Mouse (Mus musculus) forelimb bud, embryonic 11.5 days (tissue): ENCODE measurements around the gene Alkbh4.
"Not testable (repeated sequence)": the region's sequence is repeated elsewhere in the genome, so short reads cannot be mapped to it uniquely, and the experiment has no call there.

ENCODE experiments used
- DNase-seq: peaks from one replicate; pipeline ENCODE4 v3.0.0-alpha.2; 2012; ENCODE audit warnings: low read depth, low spot score

Alkbh4 gene

DNA sequence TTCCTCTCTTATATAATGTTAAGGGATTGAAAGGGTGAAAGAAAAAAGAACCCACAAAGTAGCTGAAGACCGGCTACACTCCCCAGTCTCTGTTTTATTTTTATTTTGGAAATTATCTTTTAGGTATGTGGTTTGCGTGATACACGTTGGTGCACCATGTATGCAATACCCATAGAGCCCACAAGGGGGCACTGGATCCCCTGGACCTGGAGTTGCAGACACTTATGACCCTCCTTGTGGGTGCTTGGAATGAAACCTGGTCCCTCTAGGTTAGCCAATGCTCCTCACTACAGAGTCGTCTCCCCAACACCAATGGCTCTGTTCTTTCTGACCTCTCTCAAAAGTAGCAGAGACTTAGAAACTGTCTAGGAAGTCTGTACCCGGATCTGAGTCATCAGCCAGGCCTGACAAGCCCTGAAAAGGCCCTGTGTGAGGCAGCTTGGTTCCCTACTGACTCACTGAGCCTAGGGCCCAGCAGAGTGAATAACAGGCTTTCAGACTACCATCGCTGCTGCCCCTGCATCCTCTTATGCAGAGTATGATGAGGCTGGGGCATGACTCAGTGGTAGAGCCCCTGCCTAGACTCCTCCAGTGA is 7.3 kb downstream of the Alkbh4 start:
- DNase-seq: peak; percentile 6

GRCm38 (mm10) chr5:136144606-136145430 is 8.9 kb downstream of the Alkbh4 start:
- DNase-seq: no peak

GRCm38 (mm10) chr5:136146936-136147335 is 11.0 kb downstream of the Alkbh4 start:
- DNase-seq: no peak

- DNase-seq: no peak
These were observed 11.8 kb downstream of the Alkbh4 start for GRCm38 (mm10) chr5:136147704-136148103.

DNA sequence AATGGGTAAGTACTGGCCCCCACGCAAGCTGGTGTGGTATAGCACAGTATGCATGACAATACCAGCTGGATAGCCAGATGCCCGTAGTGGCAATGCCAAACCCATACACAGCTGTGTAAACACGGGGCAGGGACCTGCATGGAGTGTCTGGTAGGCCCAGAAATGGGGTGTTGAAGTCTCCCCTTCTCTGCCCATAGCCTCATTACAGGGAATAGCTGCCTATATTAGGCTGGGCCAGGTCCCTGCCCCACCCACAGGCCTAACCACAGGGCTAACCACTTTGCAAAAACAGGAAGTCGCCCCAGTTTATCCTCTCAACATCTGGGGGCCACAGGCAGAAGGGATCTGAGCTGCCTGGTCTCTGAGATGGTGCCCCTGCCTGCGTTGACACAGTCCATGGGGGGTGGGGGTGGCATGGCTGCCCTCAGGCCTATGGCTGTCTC is 13.2 kb downstream of the Alkbh4 start:
- not testable (repeated sequence) for DNase-seq

DNA sequence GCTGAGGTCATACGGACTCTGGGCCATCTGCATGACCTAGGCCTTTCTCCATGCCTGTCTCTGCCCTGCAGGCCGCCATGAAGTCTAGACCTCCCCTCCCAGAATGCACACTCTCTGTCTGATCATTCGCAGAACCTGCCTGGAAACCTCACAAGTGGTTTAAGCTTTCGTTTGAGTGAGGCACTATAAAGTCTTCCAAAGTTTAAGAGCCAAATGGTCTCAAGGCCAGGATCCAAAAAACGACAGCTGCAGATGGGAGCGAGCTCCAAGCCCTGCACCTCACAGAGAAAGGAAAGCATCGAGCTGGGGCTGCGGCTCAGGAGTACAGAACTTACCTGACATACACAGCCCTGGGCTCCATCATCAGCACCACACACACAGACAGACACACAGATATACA is 16.4 kb downstream of the Alkbh4 start:
- DNase-seq: no peak

DNA sequence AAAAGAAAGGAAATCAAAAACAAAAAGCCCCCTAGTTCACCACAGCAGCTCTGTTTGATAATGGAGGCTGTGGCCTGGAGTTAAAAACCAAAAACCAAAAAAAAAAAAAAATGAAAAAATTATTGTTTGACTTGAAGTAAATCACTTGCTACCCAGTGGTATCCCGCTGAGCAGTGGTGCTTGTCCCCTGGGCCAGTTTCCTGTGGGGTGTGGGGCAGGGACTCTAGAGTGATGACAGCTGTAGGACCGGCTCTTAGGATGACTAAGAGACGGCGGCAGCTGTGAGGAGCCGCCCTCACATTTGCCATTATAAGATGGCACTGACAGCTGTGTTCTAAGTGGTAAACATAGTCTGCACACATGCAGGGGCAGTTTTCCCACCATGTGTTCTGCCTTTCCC is 19.5 kb downstream of the Alkbh4 start:
- DNase-seq: no peak

DNA sequence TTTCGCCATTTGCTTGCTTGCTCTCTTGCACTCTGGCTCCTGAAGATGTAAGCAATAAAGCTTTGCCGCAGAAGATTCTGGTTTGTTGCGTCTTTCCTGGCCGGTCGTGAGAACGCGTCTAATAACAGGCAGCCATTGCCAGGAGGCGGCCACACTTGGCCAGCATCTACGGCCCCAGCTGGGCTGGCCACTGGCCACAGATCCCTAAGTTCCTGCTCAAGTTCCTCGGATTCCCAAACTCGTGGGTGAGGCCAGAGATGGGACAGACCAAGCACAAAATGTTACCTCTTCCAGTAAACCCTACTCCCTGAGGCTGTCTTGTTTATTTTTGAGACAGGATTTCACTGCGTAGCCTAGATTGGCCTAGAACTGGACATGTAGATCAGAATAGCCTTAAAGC is 24.1 kb downstream of the Alkbh4 start:
- not testable (repeated sequence) for DNase-seq

DNA sequence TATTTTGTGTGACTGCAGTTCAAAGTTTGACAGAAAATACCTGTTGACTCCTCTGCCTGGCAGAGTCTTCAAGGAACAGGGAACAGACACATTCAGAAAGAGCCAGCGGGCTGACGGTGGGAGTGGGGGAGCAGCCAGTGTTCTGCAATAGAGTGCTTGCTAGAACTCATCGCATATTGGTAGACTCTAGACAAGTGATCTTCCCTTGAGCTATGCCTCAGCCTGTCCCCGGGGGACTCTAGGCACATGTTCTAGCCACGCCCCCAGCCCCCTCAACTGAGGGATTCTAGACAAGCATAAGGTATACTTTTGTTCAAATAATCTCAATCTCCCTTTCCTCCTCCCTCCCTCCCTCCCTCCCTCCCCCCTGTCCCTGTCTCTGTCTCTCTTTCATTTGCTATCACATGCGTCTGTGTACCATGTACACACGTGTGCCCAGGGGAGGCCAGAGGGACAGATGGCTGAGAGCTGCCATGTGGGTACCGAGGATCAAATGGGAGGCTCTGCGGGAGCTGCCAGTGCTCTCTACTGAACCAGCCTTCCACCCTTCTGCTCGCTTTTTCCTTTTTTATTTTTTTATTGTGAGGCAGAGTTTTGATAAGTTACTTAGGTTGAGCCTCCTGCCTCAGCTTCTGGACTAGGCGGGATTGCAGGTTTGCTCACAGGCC is 28.0 kb downstream of the Alkbh4 start:
- no peak for DNase-seq

GRCm38 (mm10) chr5:136165246-136165645 is 29.3 kb downstream of the Alkbh4 start:
- DNase-seq: no peak

- DNase-seq: no peak
These were observed 31.4 kb downstream of the Alkbh4 start for GRCm38 (mm10) chr5:136167296-136167695.

GRCm38 (mm10) chr5:136168071-136168470 is 32.1 kb downstream of the Alkbh4 start:
- DNase-seq: no peak

DNA sequence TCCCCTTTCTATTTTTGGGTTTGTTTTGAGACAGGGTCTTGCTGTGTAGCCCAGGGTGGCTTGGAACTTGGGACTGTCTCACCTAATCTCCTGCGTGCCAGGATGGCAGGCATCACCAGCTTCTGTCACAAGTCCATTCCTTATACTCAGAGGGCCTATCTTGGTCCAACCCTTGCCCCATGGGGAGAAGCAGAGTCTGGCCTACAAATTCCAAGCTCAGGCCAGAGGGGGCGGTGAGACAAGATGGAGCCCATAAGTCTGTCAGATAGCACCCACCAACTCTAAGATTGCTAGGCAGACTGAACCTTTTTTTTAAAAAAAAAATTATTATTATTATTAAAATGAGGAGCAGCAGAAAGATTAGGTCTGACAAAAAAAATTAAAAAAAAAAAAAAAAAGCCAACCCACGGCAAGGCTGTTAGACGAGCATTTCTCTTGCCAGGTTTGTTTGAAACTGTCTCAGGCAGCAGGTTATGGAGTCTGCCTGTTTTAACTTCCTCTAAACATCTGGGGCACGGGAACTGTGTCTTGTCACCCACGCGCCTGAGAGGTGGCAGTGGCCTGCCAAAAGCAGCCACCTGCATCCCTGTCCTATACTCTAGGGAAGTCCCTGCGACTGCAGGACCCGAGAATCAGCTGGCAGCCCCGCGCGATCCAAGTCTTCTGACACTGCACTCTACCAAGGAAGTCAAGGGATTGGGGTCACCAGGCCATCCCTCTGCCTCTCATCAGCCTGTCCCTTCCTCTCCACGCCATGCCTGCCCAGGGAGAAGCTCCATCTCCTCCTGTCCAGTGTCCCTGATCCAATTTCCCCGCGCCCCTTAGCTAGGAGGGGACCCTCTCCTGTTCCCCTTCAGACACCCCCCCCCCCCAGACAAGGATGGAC is 33.9 kb downstream of the Alkbh4 start:
- peak; percentile 14 for DNase-seq

- DNase-seq: peak; percentile 70
These were observed 34.8 kb downstream of the Alkbh4 start, which contains the start of gene Orai2 for GRCm38 (mm10) chr5:136170512-136171362. Orai2 (minus strand) TSS chr5:136170713.

- no peak for DNase-seq
These were observed 35.7 kb downstream of the Alkbh4 start for GRCm38 (mm10) chr5:136171363-136172341.

GRCm38 (mm10) chr5:136172939-136173338 is 37.0 kb downstream of the Alkbh4 start:
- DNase-seq: no peak

DNA sequence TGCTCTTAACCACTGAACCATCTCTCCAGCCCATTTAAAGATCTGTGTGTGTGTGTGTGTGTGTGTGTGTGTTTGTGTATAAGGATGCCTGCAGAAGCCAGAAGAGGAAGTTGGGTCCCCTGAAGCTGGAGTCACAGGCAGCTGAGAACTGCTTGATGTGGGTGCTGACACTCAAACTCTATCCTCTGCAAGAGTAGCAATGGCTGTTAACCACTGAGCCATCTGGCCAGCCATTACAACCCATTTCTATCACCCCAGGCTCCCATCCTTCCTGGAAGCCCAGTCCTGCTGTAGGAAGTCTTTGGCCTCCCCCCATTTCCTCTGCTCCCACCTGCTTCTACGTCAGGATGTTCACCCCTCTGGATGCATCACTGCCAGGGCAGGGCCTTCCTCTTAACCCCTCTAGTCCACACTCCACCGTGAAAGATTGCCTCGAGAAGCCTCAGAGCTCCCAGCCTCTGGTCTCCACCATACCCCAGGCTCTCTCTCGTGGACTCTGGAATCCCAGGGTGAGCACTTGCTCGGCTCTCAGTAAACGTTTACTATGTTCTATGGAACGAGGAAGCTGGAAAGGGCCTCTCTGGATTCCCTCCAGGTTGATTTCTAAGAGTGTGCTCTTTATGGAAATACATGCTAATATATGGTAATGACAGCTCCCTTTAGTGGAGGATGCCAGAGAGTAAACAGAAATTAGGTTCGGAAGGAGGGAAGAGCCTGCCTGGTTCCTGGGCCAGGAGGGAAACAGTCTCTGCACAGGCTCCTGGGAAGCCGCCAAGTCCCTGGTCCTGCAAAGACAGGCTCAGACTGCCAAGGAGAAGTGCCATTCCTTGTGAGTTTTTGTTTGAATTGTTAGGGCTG is 37.9 kb downstream of the Alkbh4 start:
- no peak for DNase-seq

GRCm38 (mm10) chr5:136179594-136179993 is 43.6 kb downstream of the Alkbh4 start:
- no peak for DNase-seq
